Mouse (Mus musculus): ENCODE data around the gene Vwa5b1. TPM values are rescaled to one million over a fixed set of nuclear protein-coding genes. Genes with fewer than 3 reads are reported as not detected.

The Vwa5b1 gene
- polyA plus RNA-seq, 1 experiment from 2014 or later, result 0.26 TPM

- Histone ChIP-seq H3K27ac (ENCODE audit: low read depth) (no peak overlapping the region), H3K4me1 (replicated peaks; ENCODE audit: control insufficient read depth, insufficient read depth, low read length) (no peaks in the 10 kb centered on the region), H3K9ac (ENCODE audit: low read length) (no peak overlapping the region), H3K9me3 (ENCODE audit: control insufficient read depth, low read length) (no peaks in the 10 kb centered on the region), H3K4me2 (ENCODE audit: low read length) (no peak overlapping the region), H3K36me3 (ENCODE audit: control insufficient read depth, insufficient read depth, low read length) (no peaks in the 10 kb centered on the region), H3K4me3 (ENCODE audit: low read depth, low read length) (no peak overlapping the region), H3K27me3 (replicated peaks; ENCODE audit: control insufficient read depth, insufficient read depth, low read length) (no peaks in the 10 kb centered on the region)
- DNase-seq (ENCODE audit: low spot score), result no peak
- 81% methylated on average over 11 of the region's 11 CpGs for WGBS
- no peak for ATAC-seq (replicated peaks; ENCODE audit: low FRiP score, low TSS enrichment, low read depth)
Observed at GRCm38 (mm10) chr4:138659936-138660602, 24.4 kb upstream of the Vwa5b1 start.

GRCm38 (mm10) chr4:138653056-138653455 lies 17.4 kb upstream of the Vwa5b1 start:
- no peaks in the 10 kb centered on the region for H3K4me1 ChIP-seq (replicated peaks; ENCODE audit: control insufficient read depth, insufficient read depth, low read length)
- H3K27me3 ChIP-seq (replicated peaks; ENCODE audit: control insufficient read depth, insufficient read depth, low read length), result no peaks in the 10 kb centered on the region
- WGBS, result 55% methylated on average over 6 of the region's 6 CpGs
- H3K9me3 ChIP-seq (ENCODE audit: control insufficient read depth, low read length), result no peaks in the 10 kb centered on the region
- H3K36me3 ChIP-seq (ENCODE audit: control insufficient read depth, insufficient read depth, low read length), result no peaks in the 10 kb centered on the region
- no peak overlapping the region for H3K27ac ChIP-seq (ENCODE audit: low read depth)
- H3K4me3 ChIP-seq (ENCODE audit: low read depth, low read length), result no peak overlapping the region
- no peak overlapping the region for H3K4me2 ChIP-seq (ENCODE audit: low read length)
- ATAC-seq (replicated peaks; ENCODE audit: low FRiP score, low TSS enrichment, low read depth) (no peak), DNase-seq (ENCODE audit: low spot score) (no peak)
- H3K9ac ChIP-seq (ENCODE audit: low read length), result no peak overlapping the region

- no peak overlapping the region for H3K9ac ChIP-seq (ENCODE audit: low read length)
- no peaks in the 10 kb centered on the region for H3K27me3 ChIP-seq (replicated peaks; ENCODE audit: control insufficient read depth, insufficient read depth, low read length)
- no peaks in the 10 kb centered on the region for H3K36me3 ChIP-seq (ENCODE audit: control insufficient read depth, insufficient read depth, low read length)
- no peaks in the 10 kb centered on the region for H3K4me1 ChIP-seq (replicated peaks; ENCODE audit: control insufficient read depth, insufficient read depth, low read length)
- 82% methylated on average over 4 of the region's 4 CpGs for WGBS
- H3K4me2 ChIP-seq (ENCODE audit: low read length), result no peak overlapping the region
- DNase-seq (ENCODE audit: low spot score) (no peak), ATAC-seq (replicated peaks; ENCODE audit: low FRiP score, low TSS enrichment, low read depth) (no peak)
- no peaks in the 10 kb centered on the region for H3K9me3 ChIP-seq (ENCODE audit: control insufficient read depth, low read length)
- H3K4me3 ChIP-seq (ENCODE audit: low read depth, low read length), result no peak overlapping the region
- no peak overlapping the region for H3K27ac ChIP-seq (ENCODE audit: low read depth)
Observed at GRCm38 (mm10) chr4:138651881-138652280, 16.2 kb upstream of the Vwa5b1 start.

GRCm38 (mm10) chr4:138648096-138648635 lies 12.5 kb upstream of the Vwa5b1 start:
- no peak for DNase-seq (ENCODE audit: low spot score)
- H3K36me3 ChIP-seq (ENCODE audit: control insufficient read depth, insufficient read depth, low read length), result no peaks in the 10 kb centered on the region
- H3K4me3 ChIP-seq (ENCODE audit: low read depth, low read length), result no peak overlapping the region
- no peak overlapping the region for H3K27ac ChIP-seq (ENCODE audit: low read depth)
- no peak overlapping the region for H3K9ac ChIP-seq (ENCODE audit: low read length)
- no peaks in the 10 kb centered on the region for H3K4me1 ChIP-seq (replicated peaks; ENCODE audit: control insufficient read depth, insufficient read depth, low read length)
- ATAC-seq (replicated peaks; ENCODE audit: low FRiP score, low TSS enrichment, low read depth), result no peak
- H3K9me3 ChIP-seq (ENCODE audit: control insufficient read depth, low read length), result no peaks in the 10 kb centered on the region
- no peaks in the 10 kb centered on the region for H3K27me3 ChIP-seq (replicated peaks; ENCODE audit: control insufficient read depth, insufficient read depth, low read length)
- no peak overlapping the region for H3K4me2 ChIP-seq (ENCODE audit: low read length)
- 70% methylated on average over 3 of the region's 3 CpGs for WGBS

- 28% methylated on average over 4 of the region's 4 CpGs for WGBS
- H3K4me2 ChIP-seq (ENCODE audit: low read length), result no peak overlapping the region
- no peaks in the 10 kb centered on the region for H3K4me1 ChIP-seq (replicated peaks; ENCODE audit: control insufficient read depth, insufficient read depth, low read length)
- no peak for ATAC-seq (replicated peaks; ENCODE audit: low FRiP score, low TSS enrichment, low read depth)
- H3K27me3 ChIP-seq (replicated peaks; ENCODE audit: control insufficient read depth, insufficient read depth, low read length), result no peaks in the 10 kb centered on the region
- H3K4me3 ChIP-seq (ENCODE audit: low read depth, low read length), result no peak overlapping the region
- H3K9me3 ChIP-seq (ENCODE audit: control insufficient read depth, low read length), result no peaks in the 10 kb centered on the region
- no peaks in the 10 kb centered on the region for H3K36me3 ChIP-seq (ENCODE audit: control insufficient read depth, insufficient read depth, low read length)
- no peak overlapping the region for H3K9ac ChIP-seq (ENCODE audit: low read length)
- no peak overlapping the region for H3K27ac ChIP-seq (ENCODE audit: low read depth)
- DNase-seq (ENCODE audit: low spot score), result no peak
Observed at GRCm38 (mm10) chr4:138642272-138642671, 6.6 kb upstream of the Vwa5b1 start.

GRCm38 (mm10) chr4:138636146-138636511 lies 445 bp upstream of the Vwa5b1 start:
- Histone ChIP-seq H3K9ac (ENCODE audit: low read length) (no peak overlapping the region), H3K4me2 (ENCODE audit: low read length) (no peak overlapping the region), H3K27ac (ENCODE audit: low read depth) (no peak overlapping the region), H3K4me3 (ENCODE audit: low read depth, low read length) (no peak overlapping the region), H3K36me3 (ENCODE audit: control insufficient read depth, insufficient read depth, low read length) (no peaks in the 10 kb centered on the region), H3K9me3 (ENCODE audit: control insufficient read depth, low read length) (no peaks in the 10 kb centered on the region), H3K27me3 (replicated peaks; ENCODE audit: control insufficient read depth, insufficient read depth, low read length) (no peaks in the 10 kb centered on the region), H3K4me1 (replicated peaks; ENCODE audit: control insufficient read depth, insufficient read depth, low read length) (no peaks in the 10 kb centered on the region)
- DNase-seq (ENCODE audit: low spot score), result no peak
- ATAC-seq (replicated peaks; ENCODE audit: low FRiP score, low TSS enrichment, low read depth), result no peak
- WGBS, result 45% methylated on average over 4 of the region's 4 CpGs

- no peaks in the 10 kb centered on the region for H3K27me3 ChIP-seq (replicated peaks; ENCODE audit: control insufficient read depth, insufficient read depth, low read length)
- no peak overlapping the region for H3K27ac ChIP-seq (ENCODE audit: low read depth)
- ATAC-seq (replicated peaks; ENCODE audit: low FRiP score, low TSS enrichment, low read depth) (no peak), DNase-seq (ENCODE audit: low spot score) (no peak)
- no peaks in the 10 kb centered on the region for H3K4me1 ChIP-seq (replicated peaks; ENCODE audit: control insufficient read depth, insufficient read depth, low read length)
- H3K4me2 ChIP-seq (ENCODE audit: low read length), result no peak overlapping the region
- 61% methylated on average over 5 of the region's 5 CpGs for WGBS
- H3K4me3 ChIP-seq (ENCODE audit: low read depth, low read length), result no peak overlapping the region
- no peaks in the 10 kb centered on the region for H3K9me3 ChIP-seq (ENCODE audit: control insufficient read depth, low read length)
- no peak overlapping the region for H3K9ac ChIP-seq (ENCODE audit: low read length)
- no peaks in the 10 kb centered on the region for H3K36me3 ChIP-seq (ENCODE audit: control insufficient read depth, insufficient read depth, low read length)
Observed at GRCm38 (mm10) chr4:138628256-138628655, 7.4 kb downstream of the Vwa5b1 start.

GRCm38 (mm10) chr4:138614454-138614853 lies 21.2 kb downstream of the Vwa5b1 start:
- no peak for DNase-seq (ENCODE audit: low spot score)
- H3K4me3 ChIP-seq (ENCODE audit: low read depth, low read length), result no peak overlapping the region
- WGBS, result 1% methylated on average over 8 of the region's 8 CpGs
- no peak for ATAC-seq (replicated peaks; ENCODE audit: low FRiP score, low TSS enrichment, low read depth)
- no peak overlapping the region for H3K4me2 ChIP-seq (ENCODE audit: low read length)
- H3K9me3 ChIP-seq (ENCODE audit: control insufficient read depth, low read length), result no peaks in the 10 kb centered on the region
- no peak overlapping the region for H3K9ac ChIP-seq (ENCODE audit: low read length)
- H3K36me3 ChIP-seq (ENCODE audit: control insufficient read depth, insufficient read depth, low read length), result no peaks in the 10 kb centered on the region
- H3K27me3 ChIP-seq (replicated peaks; ENCODE audit: control insufficient read depth, insufficient read depth, low read length), result no peaks in the 10 kb centered on the region
- H3K27ac ChIP-seq (ENCODE audit: low read depth), result no peak overlapping the region
- H3K4me1 ChIP-seq (replicated peaks; ENCODE audit: control insufficient read depth, insufficient read depth, low read length), result peaks cover 6% of the 10 kb centered on the region; the same call in 1 of the 2 replicates

GRCm38 (mm10) chr4:138601926-138602325 lies 33.8 kb downstream of the Vwa5b1 start:
- DNase-seq (ENCODE audit: low spot score) (no peak), ATAC-seq (replicated peaks; ENCODE audit: low FRiP score, low TSS enrichment, low read depth) (no peak)
- no peak overlapping the region for H3K9ac ChIP-seq (ENCODE audit: low read length)
- peaks cover 8% of the 10 kb centered on the region; the same call in 1 of the 2 replicates for H3K27me3 ChIP-seq (replicated peaks; ENCODE audit: control insufficient read depth, insufficient read depth, low read length)
- H3K27ac ChIP-seq (ENCODE audit: low read depth), result no peak overlapping the region
- no peaks in the 10 kb centered on the region for H3K36me3 ChIP-seq (ENCODE audit: control insufficient read depth, insufficient read depth, low read length)
- H3K4me2 ChIP-seq (ENCODE audit: low read length), result no peak overlapping the region
- no peak overlapping the region for H3K4me3 ChIP-seq (ENCODE audit: low read depth, low read length)
- 63% methylated on average over 9 of the region's 9 CpGs for WGBS
- H3K4me1 ChIP-seq (replicated peaks; ENCODE audit: control insufficient read depth, insufficient read depth, low read length), result no peaks in the 10 kb centered on the region
- H3K9me3 ChIP-seq (ENCODE audit: control insufficient read depth, low read length), result no peaks in the 10 kb centered on the region
